Mouse (Mus musculus) CH12.LX (cell line): ENCODE results near the gene Rxfp3.

Experiments
- CTCF ChIP-seq, 2 experiments: IDR thresholded peaks in 1 of 2; conservative IDR thresholded peaks in 1 of 2; 2 replicates each; pipeline ENCODE4 v1.5.1; 2011 to 2012; ENCODE audit warnings: low read depth in 2 of 2, low read length in 2 of 2, improper control_type of control experiment in 1 of 2, inconsistent platforms in 1 of 2, mild to moderate bottlenecking in 1 of 2, moderate library complexity in 1 of 2
- ETS1 ChIP-seq: conservative IDR thresholded peaks from 2 replicates; pipeline ENCODE4 v1.6.1; 2012; ENCODE audit warnings: low read depth, mild to moderate bottlenecking, inconsistent platforms, low read length, improper control_type of control experiment, moderate library complexity
- JUND ChIP-seq: conservative IDR thresholded peaks from 2 replicates; pipeline ENCODE4 v1.6.1; 2011; ENCODE audit warnings: low read depth, low read length, improper control_type of control experiment
- MAX ChIP-seq: IDR thresholded peaks from 2 replicates; pipeline ENCODE4 v1.6.1; 2011; ENCODE audit warnings: low read length, improper control_type of control experiment
- MYC ChIP-seq: IDR thresholded peaks from 2 replicates; pipeline ENCODE4 v1.6.1; 2011; ENCODE audit warnings: low read depth, mild to moderate bottlenecking, improper control_type of control experiment, low read length
- POLR2A ChIP-seq: IDR thresholded peaks from 2 replicates; pipeline ENCODE4 v1.6.1; 2011; ENCODE audit warnings: low read depth, mild to moderate bottlenecking, improper control_type of control experiment, low read length
- TBP ChIP-seq: conservative IDR thresholded peaks from 2 replicates; pipeline ENCODE4 v1.6.1; 2011; ENCODE audit warnings: low read depth, low read length, improper control_type of control experiment
- USF1 ChIP-seq: IDR thresholded peaks from 2 replicates; pipeline ENCODE4 v1.6.1; 2014; ENCODE audit warnings: low read depth, mild to moderate bottlenecking, inconsistent platforms, low read length, improper control_type of control experiment

DNA sequence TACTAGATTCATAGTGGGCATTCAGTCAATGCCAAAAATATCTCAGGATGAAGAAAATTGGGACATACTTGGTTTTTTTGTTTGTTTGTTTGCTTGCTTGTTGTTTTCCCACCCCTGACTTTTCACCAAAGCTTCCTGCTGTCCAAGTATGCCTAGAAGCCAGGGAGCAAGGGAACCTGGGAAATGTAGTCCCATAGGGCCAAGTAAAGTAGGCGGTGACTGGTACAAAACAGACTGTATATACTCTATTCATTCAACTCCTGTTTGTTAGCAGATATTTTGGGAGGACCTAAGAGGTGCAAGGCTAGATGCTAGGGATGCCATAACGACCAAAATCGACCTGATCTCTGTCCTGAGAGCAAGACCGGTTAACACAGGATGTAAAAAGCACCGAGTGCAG lies 38.0 kb downstream of the Rxfp3 start:
- no peak for TF ChIP-seq ETS1
- no peak for TF ChIP-seq JUND
- no peak for TF ChIP-seq POLR2A
- TF ChIP-seq TBP, result no peak
- TF ChIP-seq MAX, result no peak
- TF ChIP-seq MYC, result no peak
- TF ChIP-seq CTCF (conservative IDR thresholded peaks at IDR 0.05 in 1 of 2, IDR thresholded peaks at IDR 0.05 in 1 of 2; ENCODE audit: low read depth in 2 of 2, low read length in 2 of 2), result no peak
- no peak for TF ChIP-seq USF1
